Mouse (Mus musculus): ENCODE data around the gene Tyms.
A peak's percentile ranks its signal among the peaks of the same experiment; 100 is the strongest.
"Not testable (repeated sequence)": the region's sequence is repeated elsewhere in the genome, so short reads cannot be mapped to it uniquely, and the experiment has no call there.

The Tyms gene

GRCm38 (mm10) chr5:30098260-30098659, 24.8 kb upstream of the Tyms start:
- no peak for DNase-seq

- DNase-seq = no peak
Measured at GRCm38 (mm10) chr5:30095731-30096130, 22.3 kb upstream of the Tyms start.

GRCm38 (mm10) chr5:30094399-30094798, 21.0 kb upstream of the Tyms start:
- no peak for DNase-seq

GRCm38 (mm10) chr5:30092701-30093100, 19.3 kb upstream of the Tyms start:
- no peak for DNase-seq

GRCm38 (mm10) chr5:30072377-30072776, 1.0 kb downstream of the Tyms start:
- DNase-seq = no peak

- DNase-seq = no peak
Measured at GRCm38 (mm10) chr5:30071677-30072076, 1.7 kb downstream of the Tyms start.

GRCm38 (mm10) chr5:30067726-30068125, 5.7 kb downstream of the Tyms start:
- DNase-seq = peak; percentile 26

- DNase-seq = not testable (repeated sequence)
Measured at GRCm38 (mm10) chr5:30059607-30060006, 13.8 kb downstream of the Tyms start.

GRCm38 (mm10) chr5:30058216-30058731, 15.1 kb downstream of the Tyms start:
- DNase-seq = no peak

- not testable (repeated sequence) for DNase-seq
Measured at GRCm38 (mm10) chr5:30039841-30040240, 33.6 kb downstream of the Tyms start.

- not testable (repeated sequence) for DNase-seq
Measured at GRCm38 (mm10) chr5:30039324-30039723, 34.1 kb downstream of the Tyms start.

- not testable (repeated sequence) for DNase-seq
Measured at GRCm38 (mm10) chr5:30037111-30037510, 36.3 kb downstream of the Tyms start.

- DNase-seq = not testable (repeated sequence)
Measured at GRCm38 (mm10) chr5:30035862-30036261, 37.6 kb downstream of the Tyms start.

GRCm38 (mm10) chr5:30014580-30014979, 58.8 kb downstream of the Tyms start:
- no peak for DNase-seq

- peak; percentile 78 for DNase-seq
Measured at GRCm38 (mm10) chr5:30012726-30013503, 60.5 kb downstream of the Tyms start, which contains the start of gene Il6. Gene Il6 (plus strand): TSS chr5:30013114.
